Mouse (Mus musculus): ENCODE measurements around the gene Gemin6. TPM values are rescaled to one million over a fixed set of nuclear protein-coding genes. Genes with fewer than 3 reads are reported as not detected.

Gemin6 gene
- polyA plus RNA-seq, 1 experiment from 2014 or later: 24.7 TPM

Other genes starting within 250 kb of the Gemin6 start
- 39.9 and 40.3 TPM in 2 replicates for gene Hnrnpll, start 162.1 kb upstream of the Gemin6 start, polyA plus RNA-seq (2015; fragmentation: Nextera tagmentation; extraction: Ambion mirVana)
- gene Galm, start 97.0 kb upstream of the Gemin6 start, polyA plus RNA-seq (2015; fragmentation: Nextera tagmentation; extraction: Ambion mirVana): 12.1 and 13.0 TPM in 2 replicates
- gene Srsf7, start 17.1 kb upstream of the Gemin6 start, polyA plus RNA-seq (2015; fragmentation: Nextera tagmentation; extraction: Ambion mirVana): 297 and 314 TPM in 2 replicates
- 0.05 and 0.08 TPM in 2 replicates for gene Ttc39d, start 17.0 kb upstream of the Gemin6 start, polyA plus RNA-seq (2015; fragmentation: Nextera tagmentation; extraction: Ambion mirVana)
- 21.8 and 23.9 TPM in 2 replicates for gene Morn2, start 65.8 kb downstream of the Gemin6 start, polyA plus RNA-seq (2015; fragmentation: Nextera tagmentation; extraction: Ambion mirVana)
- gene Dhx57, start 66.0 kb downstream of the Gemin6 start, polyA plus RNA-seq (2015; fragmentation: Nextera tagmentation; extraction: Ambion mirVana): 8.2 and 8.5 TPM in 2 replicates
- gene Arhgef33, start 83.0 kb downstream of the Gemin6 start, polyA plus RNA-seq (2015; fragmentation: Nextera tagmentation; extraction: Ambion mirVana): 0.51 and 0.52 TPM in 2 replicates
- 1.5 and 2.1 TPM in 2 replicates for gene Gm10190, start 149.1 kb downstream of the Gemin6 start, polyA plus RNA-seq (2015; fragmentation: Nextera tagmentation; extraction: Ambion mirVana)